Mouse (Mus musculus) hematopoietic stem cell, adult 5-6 weeks (primary cell): ENCODE results near the gene Ephb1. TPM values are rescaled to one million over a fixed set of nuclear protein-coding genes. Genes with fewer than 3 reads are reported as not detected.

ENCODE experiments used
- ATAC-seq, 2 experiments: fragments of 125-278 bp in 1 of 2; replicated peaks in 1 of 2; 2 replicates each; pipeline ENCODE4 v1.8.0; 2016 to 2017; ENCODE audit warnings: inconsistent platforms in 2 of 2, mild to moderate bottlenecking in 2 of 2, moderate number of reproducible peaks in 2 of 2, low read depth in 1 of 2, moderate TSS enrichment in 1 of 2; ENCODE audit not compliant: low FRiP score in 2 of 2, poor library complexity in 2 of 2, severe bottlenecking in 2 of 2, insufficient read depth in 1 of 2, low TSS enrichment in 1 of 2
- total RNA-seq: library from RNA; stranded (forward); fragments of 172-1452, 232-1000 nt; gene quantifications from 2 replicates; pipeline ENCODE4 v1.2.3, GENCODE M21; 2017

Gene Ephb1
- total RNA-seq, 1 experiment from 2014 or later = not detected

DNA sequence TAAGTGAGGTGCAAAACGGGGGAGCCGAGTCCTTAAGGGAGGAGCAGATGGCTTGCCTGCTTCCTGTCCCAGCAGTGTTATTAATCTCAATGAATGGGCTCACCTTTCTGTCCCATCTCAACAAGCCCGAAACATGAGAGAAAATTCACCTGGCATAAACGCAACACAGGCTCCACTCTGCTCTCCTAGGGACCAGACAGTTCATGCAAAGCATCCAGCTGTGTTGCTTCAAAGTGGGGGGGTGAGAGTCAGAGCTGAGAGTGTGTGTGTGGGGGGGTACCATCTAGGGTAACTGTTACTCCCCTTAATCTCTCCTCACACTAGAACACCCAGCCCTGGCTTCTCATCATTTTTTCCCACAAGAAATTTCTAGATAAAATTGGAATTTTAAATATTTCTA is 354.8 kb downstream of the Ephb1 start:
- ATAC-seq = no peak

DNA sequence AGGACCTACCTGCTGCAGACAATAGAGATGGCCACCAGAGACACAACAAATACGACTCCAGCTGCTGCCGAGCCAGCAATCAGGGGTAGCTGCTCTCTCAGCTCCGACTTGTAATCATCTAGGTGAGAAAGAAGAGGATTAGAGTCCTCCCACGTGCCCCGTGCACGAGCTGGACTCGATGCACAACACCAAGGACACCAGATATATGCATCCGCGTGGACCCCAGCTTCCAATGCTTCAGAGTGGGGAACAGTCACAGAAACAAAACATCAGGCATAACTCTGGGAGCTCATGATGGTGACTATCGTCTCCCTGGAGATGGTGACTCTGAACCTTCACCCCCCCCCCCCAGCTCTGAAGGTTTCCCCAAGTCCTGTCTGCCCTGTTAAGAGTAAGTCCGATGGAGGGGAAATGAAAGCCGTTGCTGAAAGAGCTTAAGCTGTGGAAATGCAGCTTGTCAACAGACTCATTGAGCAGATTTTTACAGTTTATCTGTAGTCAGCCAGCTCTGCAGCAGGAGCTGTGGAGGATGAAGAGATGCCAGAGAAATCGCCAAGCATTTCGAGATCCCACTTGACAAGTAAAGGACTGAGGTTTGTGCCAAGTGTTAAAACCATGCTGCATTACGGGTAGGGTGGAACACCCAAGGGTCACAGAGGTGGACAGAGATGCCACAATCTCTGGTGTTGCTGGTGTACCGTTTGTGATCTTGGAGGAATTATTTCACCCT is 357.6 kb downstream of the Ephb1 start:
- ATAC-seq = no peak

DNA sequence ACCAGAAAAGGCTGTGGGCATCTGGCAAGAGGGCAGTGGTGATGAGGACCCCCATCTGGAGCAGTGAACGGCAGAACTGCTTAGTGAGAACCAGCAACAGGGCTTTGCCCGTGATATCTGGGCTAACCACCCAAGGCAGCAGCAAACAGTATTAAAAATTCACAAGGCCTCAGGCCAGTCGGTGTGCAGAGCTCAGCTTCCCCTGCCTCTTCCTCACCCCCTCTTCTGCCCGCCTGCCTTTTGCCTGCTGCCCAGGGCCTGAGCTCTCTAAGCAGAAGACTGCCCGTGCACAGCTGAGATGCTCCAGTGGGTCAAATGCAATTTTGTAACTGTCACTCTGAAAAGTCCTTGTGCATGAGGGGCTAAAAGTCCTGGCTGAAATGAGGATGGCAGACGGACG is 358.3 kb downstream of the Ephb1 start:
- no peak for ATAC-seq

DNA sequence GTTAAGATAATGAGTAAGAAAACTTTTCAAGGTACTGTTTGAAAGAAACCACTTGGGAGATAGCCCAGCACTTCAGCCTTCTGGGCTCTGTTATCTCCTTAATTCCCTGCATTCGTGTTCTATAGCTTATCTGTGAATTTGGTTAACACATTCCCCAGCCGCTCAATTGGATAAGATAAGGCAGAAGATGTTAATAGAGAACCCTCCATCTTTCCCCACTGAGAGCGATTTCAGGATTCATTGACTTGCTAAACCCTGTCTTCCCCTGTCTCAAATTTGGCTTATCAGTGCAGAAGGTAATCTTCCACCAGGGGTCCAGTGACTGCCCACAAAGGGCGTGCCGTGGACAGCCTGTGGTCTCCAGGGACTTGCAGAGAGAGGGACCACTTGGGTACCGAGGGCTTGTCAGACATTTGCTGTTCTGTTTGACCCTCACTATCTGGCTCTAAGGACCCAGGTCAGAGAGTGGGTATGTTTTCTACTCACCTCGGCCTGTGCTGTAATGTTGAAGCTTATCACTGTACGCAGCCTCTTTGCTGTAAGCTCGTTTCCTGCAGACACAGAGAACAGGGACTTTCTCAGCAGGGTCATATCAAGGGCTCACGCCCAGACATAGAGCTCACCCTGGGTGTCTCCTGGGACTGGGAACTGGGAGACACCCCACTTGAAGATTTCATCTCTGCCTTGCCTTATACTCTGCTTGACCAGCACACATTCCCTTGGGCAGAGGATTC is 358.9 kb downstream of the Ephb1 start:
- ATAC-seq = peak in 1 of 2 experiments; percentile 50; a peak in 1 of 4 replicates

DNA sequence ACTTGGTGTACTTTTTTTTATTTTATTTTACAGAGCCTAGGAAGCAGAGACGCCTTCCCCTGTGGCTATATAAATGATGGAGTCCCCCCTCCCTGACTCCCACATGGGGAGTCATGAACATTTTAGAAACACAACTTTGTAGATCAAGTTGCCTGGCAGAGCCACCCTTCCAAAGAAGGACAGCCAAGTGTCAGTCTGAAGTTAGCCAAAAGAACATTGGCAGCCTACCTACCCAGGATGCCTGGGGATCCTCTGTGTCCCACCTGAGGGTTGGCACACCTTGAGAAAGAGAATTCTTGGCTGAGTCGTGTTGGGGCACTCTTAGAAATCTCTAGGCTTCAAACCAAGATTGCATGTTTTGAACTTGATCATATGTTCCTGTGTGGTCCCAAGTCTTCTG is 360.4 kb downstream of the Ephb1 start:
- no peak for ATAC-seq

DNA sequence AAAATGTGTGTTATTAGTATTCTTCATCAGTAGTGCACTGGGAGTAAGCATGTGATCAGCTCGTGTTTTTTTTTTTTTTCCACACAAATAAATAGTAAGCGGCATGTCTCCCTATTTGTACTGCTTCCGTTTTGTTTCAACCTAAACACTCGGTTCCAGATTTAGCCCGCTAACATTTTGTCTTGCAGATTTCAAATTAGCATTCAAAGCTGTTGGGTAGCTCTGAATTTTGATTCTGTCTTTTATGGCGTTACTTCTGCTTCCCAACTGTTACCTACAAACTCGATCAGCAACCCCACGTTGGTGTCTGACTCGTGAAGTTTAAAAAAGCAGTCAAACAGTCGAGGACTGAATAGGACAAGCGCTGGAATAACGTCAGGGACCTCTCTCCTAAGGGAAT is 363.7 kb downstream of the Ephb1 start:
- ATAC-seq = no peak

DNA sequence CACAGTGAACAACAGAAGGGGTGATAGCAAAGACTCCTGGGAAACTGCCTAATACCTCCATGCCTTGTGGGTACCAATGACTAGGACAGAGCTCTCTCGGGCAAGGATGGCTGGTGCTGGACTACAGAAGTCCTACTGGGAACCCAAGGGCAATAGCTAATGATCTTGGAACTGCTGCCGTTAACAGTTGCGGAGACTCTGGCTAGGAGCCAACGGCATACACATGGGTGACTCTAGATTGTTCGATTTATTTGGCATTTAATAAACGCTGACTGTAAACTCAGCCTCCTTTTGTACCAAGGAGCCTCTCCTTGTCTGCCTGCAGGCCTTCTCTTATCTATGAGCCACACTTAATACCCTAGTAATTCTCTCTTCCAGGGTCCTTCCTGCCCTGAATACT is 364.5 kb downstream of the Ephb1 start:
- ATAC-seq = no peak

DNA sequence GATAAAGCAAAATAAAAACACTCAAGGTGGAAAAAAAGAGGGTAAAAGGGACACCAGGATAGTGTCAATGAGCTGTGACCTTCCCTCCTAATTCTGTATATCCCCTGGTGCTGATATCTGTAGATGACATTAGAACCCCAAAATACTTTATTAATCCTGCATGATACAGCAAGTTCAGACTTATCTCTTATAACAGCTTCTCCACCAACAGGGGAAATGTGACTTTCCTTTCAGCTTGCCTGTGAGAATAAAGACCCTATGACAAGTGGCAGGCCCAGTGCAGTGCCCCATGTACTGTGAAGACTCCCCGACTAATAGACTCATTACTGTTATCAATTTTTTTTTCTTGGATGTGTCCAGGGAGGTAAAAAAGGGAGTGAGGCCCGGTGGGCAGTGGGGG is 367.6 kb downstream of the Ephb1 start:
- no peak for ATAC-seq

DNA sequence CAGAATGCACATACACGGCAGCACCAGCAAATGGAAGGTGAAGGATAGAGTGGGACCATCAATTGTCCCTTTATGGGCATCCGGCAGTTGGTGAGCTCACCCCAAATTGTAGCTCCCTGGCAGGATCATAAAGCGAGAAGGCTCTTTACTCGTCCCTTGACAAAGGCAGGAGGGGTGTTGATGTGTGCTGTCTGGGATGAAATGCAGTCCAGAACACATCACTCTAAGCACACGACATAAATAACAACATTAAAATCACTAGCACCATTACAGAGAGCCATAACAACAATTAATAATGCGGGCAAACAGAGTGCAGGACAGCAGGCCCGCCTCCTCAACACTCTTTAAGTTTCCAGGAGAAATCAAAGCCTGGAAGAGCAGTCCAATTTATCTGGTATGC is 372.1 kb downstream of the Ephb1 start:
- no peak for ATAC-seq

DNA sequence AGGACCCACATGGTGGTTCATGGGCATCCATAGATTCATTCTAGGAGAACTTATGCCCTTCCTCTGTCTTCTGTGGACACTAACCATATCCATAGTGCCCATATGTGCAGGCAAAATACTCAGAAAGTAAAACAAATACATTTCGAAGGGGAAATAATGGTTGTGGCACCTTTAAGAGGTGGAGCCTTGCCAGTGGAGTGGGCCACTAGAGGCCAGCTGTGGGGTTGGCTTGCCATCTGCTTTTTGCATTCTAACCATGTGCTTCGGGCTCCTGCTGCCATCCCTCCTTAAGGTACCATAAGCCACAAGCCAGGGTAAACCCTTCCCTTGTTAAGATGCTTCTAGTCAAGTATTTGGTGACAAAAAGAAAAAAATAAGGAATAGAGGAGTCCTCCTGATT is 373.3 kb downstream of the Ephb1 start:
- no peak for ATAC-seq

DNA sequence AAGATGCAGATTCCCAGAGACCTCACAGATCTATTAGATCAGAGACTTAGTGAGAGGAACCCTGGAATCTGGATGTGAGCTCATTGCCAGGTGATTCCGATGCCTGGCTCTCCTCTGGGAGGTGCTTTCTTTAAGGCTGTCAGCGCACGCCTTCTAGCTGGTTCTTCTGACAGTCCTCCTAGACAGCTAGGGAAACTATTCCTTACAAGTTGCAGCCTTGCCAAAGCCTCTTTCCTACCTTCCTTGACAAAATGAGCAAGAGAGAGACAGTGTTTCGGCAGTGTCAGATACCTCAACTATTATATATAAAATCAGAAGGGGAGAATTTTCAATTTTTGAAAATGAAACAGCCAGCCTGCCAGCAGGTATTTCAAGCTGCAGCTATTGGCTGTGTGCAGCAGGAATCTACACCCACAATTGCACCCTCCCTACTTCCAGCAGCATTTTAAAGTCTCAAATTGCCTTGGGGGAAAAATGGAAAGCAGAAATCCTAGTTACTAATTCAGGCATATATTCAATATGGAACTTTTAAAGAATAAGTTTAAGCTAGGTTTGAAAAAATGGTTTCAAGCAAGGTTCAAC is 377.5 kb downstream of the Ephb1 start:
- no peak for ATAC-seq

DNA sequence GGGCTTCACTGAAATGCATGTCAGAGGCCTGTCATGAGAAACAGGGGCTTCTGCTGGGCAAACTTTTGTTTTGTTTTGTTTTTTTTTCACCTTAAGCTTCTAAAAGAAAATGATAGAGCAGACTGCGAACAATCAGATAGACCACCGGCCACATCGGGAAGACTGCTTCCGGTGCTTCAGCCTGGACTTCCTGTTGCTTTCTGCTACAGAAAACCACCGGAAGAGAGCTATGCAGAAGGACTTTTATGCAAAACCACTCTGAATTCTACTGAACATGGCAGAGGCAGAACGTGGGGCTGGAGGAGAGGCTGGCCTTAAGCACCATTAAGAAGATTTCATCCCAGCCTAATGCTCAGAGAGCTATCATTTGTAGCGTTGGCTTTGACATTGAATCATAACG is 382.2 kb downstream of the Ephb1 start:
- peak; percentile 77 to 85 for ATAC-seq

DNA sequence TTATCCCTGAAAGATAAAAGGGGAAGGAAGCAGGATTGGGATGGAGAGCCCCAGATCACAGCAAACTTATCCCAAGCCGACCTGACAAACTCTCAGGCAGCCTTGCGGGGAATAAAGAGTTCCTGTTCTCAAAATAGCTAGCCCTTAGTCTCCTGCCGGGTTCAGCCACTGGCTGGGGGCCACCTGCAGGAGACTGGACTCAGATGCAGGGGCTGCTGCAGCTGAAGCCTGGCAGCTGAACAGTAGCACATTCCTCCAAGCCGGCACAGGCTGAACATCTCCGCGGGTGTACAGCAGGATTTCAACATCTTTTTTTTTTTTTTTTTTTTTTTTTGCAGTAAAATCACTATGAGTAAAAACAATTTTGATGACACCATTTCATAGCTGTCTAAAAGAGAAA is 382.7 kb downstream of the Ephb1 start:
- peak; percentile 66 to 71 for ATAC-seq

DNA sequence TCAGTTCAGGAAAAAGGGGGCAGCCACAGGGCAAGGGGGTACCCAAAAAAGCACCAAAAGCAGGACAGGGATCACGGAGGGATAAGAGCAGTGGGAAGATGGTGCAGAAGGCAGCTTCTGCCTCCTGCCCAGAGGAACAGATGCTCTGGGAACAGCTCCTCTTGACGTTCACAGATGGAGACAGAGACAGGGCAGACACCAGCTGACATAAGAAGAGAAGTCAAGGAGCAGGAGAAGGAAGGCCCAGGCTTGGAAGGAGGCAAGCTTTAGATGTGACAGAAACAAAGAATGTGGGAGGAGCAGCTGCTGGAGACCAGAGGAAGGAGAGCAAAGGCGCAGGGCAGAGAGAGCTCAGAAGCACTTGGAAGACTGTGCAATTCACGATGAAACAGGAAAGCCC is 398.3 kb downstream of the Ephb1 start:
- ATAC-seq = no peak

DNA sequence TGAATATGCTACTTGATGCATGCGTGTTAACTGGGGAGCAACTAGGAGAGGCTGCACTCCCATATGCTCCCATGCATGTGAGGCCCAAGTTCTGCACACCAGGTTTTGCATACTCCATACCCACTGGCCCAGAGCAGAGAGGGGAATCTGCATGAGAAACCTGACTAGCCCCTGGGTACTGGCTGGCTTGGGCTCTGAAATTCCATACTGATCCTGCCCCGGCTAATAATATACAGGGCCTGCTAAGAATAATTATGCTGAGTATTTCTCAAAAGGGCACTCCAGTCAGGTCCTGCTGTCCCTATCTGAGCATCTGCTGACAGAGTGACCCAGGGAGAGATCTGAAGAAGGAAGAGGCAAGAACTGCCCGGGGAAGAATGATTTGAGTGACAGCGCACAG is 400.0 kb downstream of the Ephb1 start:
- no peak for ATAC-seq

DNA sequence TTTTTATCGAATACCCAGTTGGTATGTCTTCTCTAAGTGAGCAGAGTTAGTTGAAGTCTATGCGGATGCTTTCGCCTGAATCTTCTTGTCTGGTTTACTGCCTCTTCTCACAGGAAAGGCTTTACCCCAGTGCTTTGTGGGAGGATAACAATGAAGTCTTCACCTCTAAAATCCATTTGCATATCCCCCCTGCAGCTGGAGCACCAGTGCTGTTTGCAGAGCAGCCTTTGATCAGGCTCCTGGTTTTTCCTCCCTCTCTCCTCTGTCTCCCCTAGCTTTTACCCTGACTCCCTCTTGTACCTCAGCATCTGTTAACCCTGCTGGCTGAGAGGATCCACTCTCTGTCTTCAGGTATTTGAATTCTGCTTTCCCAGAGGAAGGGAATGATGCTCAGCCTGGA is 404.4 kb downstream of the Ephb1 start:
- ATAC-seq = 0 out of 4 replicates have a peak, but pooled peaks of 1 of the 2 experiments have one; percentile 12

DNA sequence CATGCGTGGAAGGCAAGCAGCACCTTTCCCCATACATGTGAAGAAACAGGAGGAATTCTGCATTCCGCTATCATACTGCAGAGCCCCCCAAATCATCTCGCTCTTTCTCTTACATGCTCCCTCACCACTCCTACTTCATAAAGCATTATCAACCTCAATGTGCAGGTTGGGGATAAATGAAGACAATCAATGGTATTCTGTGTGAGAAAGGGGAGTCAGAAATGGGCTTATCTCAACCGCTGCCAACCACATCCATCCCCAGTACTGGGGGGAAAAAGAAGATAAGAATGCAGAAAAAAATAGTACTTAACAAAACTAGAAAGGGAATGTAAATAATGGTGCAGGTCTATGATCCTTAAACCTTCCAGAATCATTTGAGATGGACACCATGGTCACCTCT is 408.7 kb downstream of the Ephb1 start:
- ATAC-seq = no peak

DNA sequence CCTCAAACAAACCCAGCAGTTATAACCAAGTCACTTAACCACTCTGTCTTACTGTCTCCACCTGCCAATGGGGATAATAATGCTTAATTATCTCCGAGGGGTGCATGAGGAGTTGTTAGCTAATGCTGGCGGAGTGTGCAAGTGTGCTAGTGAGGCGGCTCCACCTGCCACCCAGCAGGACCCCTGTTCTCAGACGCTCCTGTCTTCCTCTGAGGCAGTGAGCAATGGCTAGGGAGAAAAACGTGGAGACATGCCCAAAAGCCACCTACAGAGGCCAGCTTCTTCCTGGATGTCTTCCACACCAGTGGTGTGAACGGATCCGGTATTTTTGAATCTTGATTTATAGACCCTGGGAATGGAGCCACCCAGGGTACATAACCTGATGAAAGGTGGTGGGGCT is 409.2 kb downstream of the Ephb1 start:
- ATAC-seq = no peak
